Mouse (Mus musculus): Measurements from ENCODE around the gene Lmbr1. TPM values are rescaled to one million over a fixed set of nuclear protein-coding genes. Genes with fewer than 3 reads are reported as not detected.
A peak's percentile ranks its signal among the peaks of the same experiment; 100 is the strongest.

Gene Lmbr1
- polyA plus RNA-seq, 1 experiment from 2014 or later, result 6.0 TPM

GRCm38 (mm10) chr5:29270879-29271278 lies 107.3 kb downstream of the Lmbr1 start:
- no peak for DNase-seq (ENCODE audit: low spot score)

DNA sequence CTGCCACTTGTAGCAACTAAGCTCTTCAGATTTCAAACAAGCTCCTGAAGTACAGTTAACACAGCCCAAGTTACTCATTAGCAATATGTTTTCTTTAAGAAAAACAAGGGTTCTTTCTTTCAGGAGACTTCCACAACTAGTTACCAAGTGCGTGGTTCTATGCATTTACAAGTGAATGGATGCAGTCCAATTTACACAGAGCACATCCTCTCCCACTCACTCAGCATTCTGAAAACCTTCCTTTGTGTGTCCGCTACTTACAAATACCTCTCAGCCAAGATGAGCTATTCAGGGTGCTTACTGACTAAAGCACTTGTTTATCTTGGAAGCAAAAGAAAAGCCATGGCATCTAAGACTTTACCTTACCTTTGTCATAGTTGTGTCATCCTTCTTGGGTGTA lies 124.3 kb downstream of the Lmbr1 start:
- no peak for DNase-seq (ENCODE audit: low spot score)

- no peak for DNase-seq (ENCODE audit: low spot score)
Observed at GRCm38 (mm10) chr5:29251496-29251873, 126.7 kb downstream of the Lmbr1 start.

- no peak for DNase-seq (ENCODE audit: low spot score)
Observed at GRCm38 (mm10) chr5:29250795-29251495, 127.2 kb downstream of the Lmbr1 start.

- no peak for DNase-seq (ENCODE audit: low spot score)
Observed at GRCm38 (mm10) chr5:29244769-29245168, 133.4 kb downstream of the Lmbr1 start.

- no peak for DNase-seq (ENCODE audit: low spot score)
Observed at GRCm38 (mm10) chr5:29238379-29238778, 139.8 kb downstream of the Lmbr1 start.

- DNase-seq (ENCODE audit: low spot score), result no peak
Observed at GRCm38 (mm10) chr5:29230481-29230880, 147.7 kb downstream of the Lmbr1 start.

DNA sequence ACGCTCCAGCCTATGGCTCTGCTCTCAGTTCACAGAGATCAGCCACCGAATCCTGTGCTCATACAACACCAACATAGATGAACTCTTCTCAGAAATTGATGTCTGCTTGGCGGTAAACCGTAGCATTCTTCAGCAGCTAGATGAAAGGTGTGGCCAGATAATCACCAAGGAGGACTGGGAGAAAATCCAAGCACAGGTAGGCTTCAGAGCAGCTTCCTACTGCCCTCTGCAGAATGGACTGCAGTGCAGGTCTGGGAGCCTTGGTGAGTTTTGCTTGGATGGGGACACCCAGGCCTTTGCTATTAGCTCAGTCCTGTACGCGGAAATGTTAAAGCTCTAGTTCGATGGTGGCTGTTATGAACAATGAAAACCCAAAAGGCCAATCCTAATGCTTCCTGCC lies 154.1 kb downstream of the Lmbr1 start:
- DNase-seq (ENCODE audit: low spot score), result no peak

DNA sequence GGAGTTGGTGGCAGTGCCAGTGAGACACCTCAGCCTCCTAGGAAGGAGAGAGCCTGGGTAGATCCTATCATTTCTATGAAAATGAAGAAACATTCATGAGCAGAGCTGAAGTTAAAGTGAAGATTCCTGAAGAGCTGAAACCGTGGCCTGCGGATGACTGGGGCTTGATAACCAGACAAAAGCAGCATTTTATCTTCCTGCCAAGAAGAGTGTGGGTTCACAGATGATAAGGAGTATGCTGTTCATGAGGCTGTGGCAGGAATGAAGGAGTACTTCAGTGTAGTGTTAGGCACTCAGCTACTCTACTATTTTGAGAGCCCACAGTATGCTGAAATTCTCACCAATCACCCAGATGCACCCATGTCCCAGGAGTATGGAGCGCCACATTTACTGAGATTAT lies 160.2 kb downstream of the Lmbr1 start:
- DNase-seq (ENCODE audit: low spot score), result no peak

DNA sequence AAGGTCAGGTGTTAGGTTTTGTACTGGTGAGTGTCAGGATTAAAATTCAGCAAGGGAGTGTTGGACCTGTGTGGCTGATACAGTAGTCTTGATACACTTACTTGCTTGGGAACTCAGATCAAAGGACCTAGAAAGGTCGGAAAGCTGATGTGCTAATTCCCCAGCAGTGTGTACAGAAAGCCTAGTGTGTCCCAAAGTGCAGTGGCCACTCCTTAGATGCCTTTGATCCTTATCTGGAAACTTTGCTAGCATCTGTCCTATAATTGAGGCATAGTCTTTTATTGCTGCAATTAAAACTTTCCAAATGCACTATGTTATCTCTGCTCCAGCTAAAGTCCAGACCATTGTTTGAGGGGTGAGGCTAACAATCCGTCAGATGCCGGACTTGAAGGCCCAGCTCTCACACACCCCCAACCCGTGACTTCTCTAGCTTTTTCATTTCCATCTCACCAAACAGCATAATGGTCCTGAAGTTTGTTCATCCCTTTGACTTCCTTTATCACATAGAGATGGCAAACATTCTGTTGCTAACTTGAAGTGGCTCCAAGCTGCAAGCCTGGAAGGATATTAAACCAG lies 166.1 kb downstream of the Lmbr1 start:
- no peak for DNase-seq (ENCODE audit: low spot score)

- peak; percentile 35 for DNase-seq (ENCODE audit: low spot score)
Observed at GRCm38 (mm10) chr5:29205690-29206089, 172.5 kb downstream of the Lmbr1 start.

GRCm38 (mm10) chr5:29199868-29200267 lies 178.3 kb downstream of the Lmbr1 start:
- DNase-seq (ENCODE audit: low spot score), result no peak

DNA sequence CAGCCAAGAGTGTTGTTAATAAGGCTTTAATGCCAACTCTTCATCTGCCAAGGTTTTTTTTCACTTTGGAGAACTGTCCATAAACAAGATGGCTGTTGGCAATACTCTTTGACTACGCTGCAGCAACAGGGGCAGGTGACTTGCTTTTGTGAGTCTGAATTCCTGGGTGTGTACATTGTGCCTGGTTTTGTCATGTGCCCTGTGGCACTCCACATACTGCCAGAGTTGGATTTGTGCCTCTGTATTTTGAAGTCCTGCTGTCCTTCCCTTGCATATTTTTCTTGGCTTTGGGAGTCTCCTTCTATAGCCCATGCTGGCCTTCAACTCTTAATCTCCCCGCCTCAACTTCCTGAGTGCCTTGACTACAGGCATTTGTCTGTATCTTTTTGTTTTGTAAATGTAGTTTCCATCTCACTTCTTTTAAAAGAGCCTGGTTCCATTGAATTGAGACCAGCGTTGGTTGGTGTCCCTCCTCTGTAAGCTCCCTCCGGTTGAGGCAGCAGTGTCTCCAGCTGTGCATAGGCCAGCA lies 179.2 kb downstream of the Lmbr1 start:
- DNase-seq (ENCODE audit: low spot score), result no peak

DNA sequence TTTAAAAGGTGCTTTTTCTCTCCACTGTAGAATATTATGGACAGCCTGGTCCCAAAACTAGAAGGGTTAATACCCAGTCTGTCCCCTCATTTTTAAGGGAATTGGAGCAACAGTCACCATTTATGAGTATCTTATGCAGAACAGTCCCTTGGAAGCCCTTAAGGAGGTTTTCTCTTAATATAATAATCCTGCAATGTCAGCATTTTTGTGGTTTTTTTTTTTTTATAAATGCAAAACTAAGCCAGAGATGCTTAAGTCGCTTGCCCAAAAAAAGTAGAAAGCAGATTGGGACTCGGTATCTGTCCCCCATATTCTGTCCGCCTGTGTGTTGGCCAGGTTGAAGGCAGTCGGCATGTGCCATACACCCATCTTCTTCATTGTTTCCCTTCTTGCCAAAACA lies 181.0 kb downstream of the Lmbr1 start:
- no peak for DNase-seq (ENCODE audit: low spot score)

- no peak for DNase-seq (ENCODE audit: low spot score)
Observed at GRCm38 (mm10) chr5:29196264-29196658, 181.9 kb downstream of the Lmbr1 start.

GRCm38 (mm10) chr5:29195570-29196263 lies 182.5 kb downstream of the Lmbr1 start, which contains the start of gene Rnf32:
Rnf32 (plus strand) TSS chr5:29195992.
- peak; percentile 89 for DNase-seq (ENCODE audit: low spot score)

GRCm38 (mm10) chr5:29195231-29195569 lies 183.0 kb downstream of the Lmbr1 start:
- DNase-seq (ENCODE audit: low spot score), result no peak

DNA sequence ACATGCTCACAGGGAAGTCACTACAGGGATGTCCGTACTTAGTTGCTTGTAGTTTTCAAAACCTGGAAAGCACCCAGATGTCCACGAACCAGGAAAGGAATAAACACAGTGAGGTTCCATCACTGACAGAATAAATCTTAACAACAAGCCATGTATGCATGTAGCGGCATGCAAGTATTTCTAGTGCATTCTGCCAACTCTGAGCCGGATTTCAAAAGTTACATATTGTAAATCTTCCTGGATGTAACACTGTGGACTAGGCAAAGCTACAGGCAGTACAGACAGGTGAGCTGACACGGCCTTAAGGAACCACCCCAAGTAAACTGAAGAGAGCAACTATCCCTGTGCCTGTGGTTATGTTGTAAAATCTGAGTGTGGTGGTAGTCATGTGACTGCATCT lies 191.4 kb downstream of the Lmbr1 start:
- DNase-seq (ENCODE audit: low spot score), result no peak

Measured in thymus, postnatal 0 days (tissue).